Mouse (Mus musculus) small intestine, adult 2 months (tissue): Measurements from ENCODE around the gene Plce1.

Experiments
- CTCF ChIP-seq: fragments of 200-500 bp; IDR thresholded peaks from 2 replicates; pipeline ENCODE4 v1.5.1; 2012; ENCODE audit warnings: low read depth, mild to moderate bottlenecking, control low read depth, inconsistent platforms, low read length, moderate library complexity, mixed read lengths; ENCODE audit not compliant: insufficient replicate concordance, insufficient read length; ENCODE audit errors: extremely low read depth
- POLR2A ChIP-seq: fragments of 200-500 bp; IDR thresholded peaks from 2 replicates; pipeline ENCODE4 v1.6.1; 2012; ENCODE audit warnings: low read depth, mild to moderate bottlenecking, control low read depth, inconsistent platforms, low read length, moderate library complexity

DNA sequence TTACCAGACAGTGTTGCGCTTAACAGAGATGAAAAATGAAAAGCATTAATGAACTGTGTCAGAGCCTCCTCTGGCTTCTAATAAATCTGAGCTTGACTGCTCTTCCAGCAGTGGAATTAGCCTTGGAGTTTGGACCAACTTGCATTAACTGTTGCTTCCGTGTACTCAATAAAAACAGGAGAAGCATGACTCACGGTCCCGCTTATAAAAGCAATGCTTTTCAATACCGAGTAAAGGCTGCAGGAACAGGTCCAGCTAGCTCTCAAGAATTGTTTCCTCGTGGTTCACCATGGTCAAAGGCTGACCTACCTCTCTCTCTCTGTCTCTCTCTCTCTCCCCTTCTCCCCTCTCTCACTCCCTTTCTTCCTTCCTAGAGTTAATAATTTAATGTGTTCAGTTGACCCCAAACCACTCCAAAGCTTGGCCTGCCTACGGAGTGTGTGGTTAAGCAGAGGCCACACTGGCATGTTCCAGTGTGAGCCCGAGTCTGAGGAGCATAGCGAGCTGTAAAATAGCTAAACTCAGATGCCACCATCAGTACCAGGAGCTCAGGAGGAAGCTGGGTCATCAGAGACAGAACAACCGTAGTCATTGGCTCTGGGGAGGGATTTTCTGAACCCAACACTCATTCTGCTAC lies 10.5 kb upstream of the Plce1 start:
- TF ChIP-seq CTCF (no peak), POLR2A (no peak)
